24 mouse cellular contexts compared by ENCODE assay signal in the genomic region with DNA sequence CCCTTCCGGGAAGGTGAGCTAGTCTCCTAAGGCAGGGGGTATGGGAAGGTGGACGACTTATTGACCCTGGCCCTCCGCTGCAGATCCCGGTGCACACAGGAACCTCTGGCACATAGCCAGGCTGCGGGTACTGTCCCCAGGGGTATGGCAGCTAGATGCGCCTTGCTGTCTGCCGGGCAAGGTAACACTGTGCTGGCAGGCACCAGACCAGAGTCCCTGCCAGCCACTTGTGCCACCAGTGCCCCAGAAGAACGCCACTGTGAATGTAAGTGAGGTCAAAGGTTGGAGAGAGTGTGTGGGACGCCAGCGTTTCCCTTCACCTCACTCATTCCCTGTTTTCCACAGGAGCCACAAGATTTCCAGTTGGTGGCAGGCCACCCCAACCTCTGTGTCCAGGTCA. TPM values are rescaled to one million over a fixed set of nuclear protein-coding genes. Genes with fewer than 3 reads are reported as not detected.
"Had no signal": no experiment of that assay in that cellular context is flagged by ENCODE, and none has a peak within 500 bp of the region (broad histone marks: within the 10 kb centered on the region; RNA-seq: fewer than 3 reads in every experiment).

No protein-coding gene starts in this region.

- H3K9ac ChIP-seq: limb, embryonic 13.5 days; liver, embryonic 14.5 days; liver, postnatal 0 days; lung, embryonic 14.5 days; midbrain, embryonic 12.5 days; midbrain, embryonic 15.5 days; neural tube, embryonic 12.5 days; neural tube, embryonic 15.5 days had no signal

- H3K4me3 ChIP-seq: layer of hippocampus, adult 2 months; limb, embryonic 10.5 days; limb, embryonic 13.5 days; midbrain, embryonic 12.5 days; midbrain, embryonic 15.5 days; neural tube, embryonic 12.5 days; neural tube, embryonic 15.5 days had no signal

- ATAC-seq: liver, postnatal 0 days; lung, postnatal 0 days; midbrain, embryonic 15.5 days had no signal

- H3K36me3 ChIP-seq: limb, embryonic 10.5 days; limb, embryonic 13.5 days; midbrain, embryonic 12.5 days; midbrain, embryonic 15.5 days; neural tube, embryonic 12.5 days; neural tube, embryonic 15.5 days had no signal

- H3K4me2 ChIP-seq: limb, embryonic 13.5 days; lung, embryonic 14.5 days; midbrain, embryonic 12.5 days; midbrain, embryonic 15.5 days; neural tube, embryonic 12.5 days; neural tube, embryonic 15.5 days had no signal

- DNase-seq: kidney, adult 8-10 months; layer of hippocampus, adult 9-11 months; liver; liver, postnatal 0 days; lung, embryonic 14.5 days; right cerebral cortex, adult 18-20 months; right cerebral cortex, postnatal 14 days; right cerebral cortex, postnatal 4 days; thymus, adult 2 months; thymus, postnatal 14 days; thymus, postnatal 4 days had no signal

- H3K27ac ChIP-seq: kidney, postnatal 0 days; layer of hippocampus, adult 2 months; limb, embryonic 10.5 days; limb, embryonic 13.5 days; liver, embryonic 14.5 days; macrophage; midbrain, embryonic 12.5 days; midbrain, embryonic 15.5 days; neural tube, embryonic 12.5 days; neural tube, embryonic 15.5 days; stomach, postnatal 0 days had no signal

- H3K9me3 ChIP-seq: limb, embryonic 10.5 days; limb, embryonic 13.5 days; midbrain, embryonic 12.5 days; midbrain, embryonic 15.5 days; neural tube, embryonic 12.5 days; neural tube, embryonic 15.5 days had no signal

- H3K27me3 ChIP-seq: neural tube, embryonic 15.5 days had no signal

RNA-seq across cellular contexts. Expression of gene Il17rc, which starts 7.7 kb away (rescaled TPM):
- total RNA-seq: megakaryocyte, adult 5-6 weeks had no signal
- polyA plus RNA-seq: macrophage had no signal

RNA-seq across cellular contexts. Expression of gene Il17re, which starts 20.6 kb away (rescaled TPM):
- total RNA-seq: megakaryocyte, adult 5-6 weeks had no signal
- polyA plus RNA-seq: macrophage had no signal

RNA-seq across cellular contexts. Expression of gene Prrt3, which starts 22.8 kb away (rescaled TPM):
- polyA plus RNA-seq: liver, embryonic 14.5 days; macrophage had no signal
